Mouse (Mus musculus) ES-Bruce4 (cell line): ENCODE results near the gene Napb.

ENCODE experiments used
- CTCF ChIP-seq: IDR thresholded peaks from one replicate; pipeline ENCODE4 v1.8.1; 2011; ENCODE audit warnings: low read depth, low read length
- EP300 ChIP-seq: IDR thresholded peaks from 2 replicates; pipeline ENCODE4 v1.6.1; 2011; ENCODE audit warnings: low read depth, low read length; ENCODE audit not compliant: insufficient read depth
- POLR2A ChIP-seq: IDR thresholded peaks from one replicate; pipeline ENCODE4 v1.8.1; 2011; ENCODE audit warnings: low read length; ENCODE audit not compliant: insufficient read depth

DNA sequence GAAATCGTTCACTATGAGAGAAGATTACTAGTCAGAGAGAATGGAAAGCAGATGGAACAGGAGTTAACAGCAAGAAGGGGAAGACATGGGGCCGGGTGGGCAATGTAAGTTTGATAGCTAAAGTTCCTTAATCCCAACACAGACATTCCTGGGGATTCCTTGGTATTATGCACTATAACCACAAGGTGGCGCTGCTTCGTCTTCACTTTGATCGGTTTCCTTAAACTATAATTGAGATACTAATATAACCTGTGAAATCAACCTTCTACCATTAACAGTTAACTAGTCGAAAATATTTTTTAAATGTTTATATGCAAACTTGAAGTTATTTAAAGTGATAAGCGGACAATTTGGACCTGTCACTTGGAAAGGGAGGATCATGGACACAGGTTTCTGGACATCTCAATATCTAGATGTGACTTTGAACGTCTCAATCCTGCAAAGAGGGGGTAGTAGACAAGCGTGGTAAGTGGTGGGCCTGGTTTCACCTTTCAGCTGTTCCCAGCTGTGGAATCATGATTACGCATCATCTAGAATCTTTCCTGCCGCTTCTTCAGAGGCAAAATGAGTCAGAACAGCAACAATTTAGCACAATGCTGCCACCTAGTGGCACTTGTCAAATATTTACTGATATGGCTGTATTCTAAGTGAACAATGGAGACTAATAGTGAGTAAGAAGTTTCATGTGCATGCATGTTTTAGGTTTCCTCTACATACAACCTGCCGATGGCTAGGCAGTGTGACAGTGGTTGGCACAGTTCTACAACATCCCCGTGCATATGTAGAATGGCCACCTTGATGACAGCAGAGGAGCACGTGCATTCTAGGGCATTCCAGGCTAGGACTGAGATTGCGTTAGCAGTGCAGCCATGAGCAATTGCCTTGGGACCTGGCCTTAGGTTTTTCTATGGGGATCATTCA, 19.9 kb upstream of the Napb start:
- no peak for TF ChIP-seq CTCF
- TF ChIP-seq POLR2A: no peak
- TF ChIP-seq EP300: no peak
